Mouse (Mus musculus) 416B (cell line): ENCODE data around the gene Ttll11.

Source experiments
- DNase-seq: peaks from one replicate; pipeline ENCODE4 v3.0.0; 2011; ENCODE audit warnings: low read depth

The Ttll11 gene

DNA sequence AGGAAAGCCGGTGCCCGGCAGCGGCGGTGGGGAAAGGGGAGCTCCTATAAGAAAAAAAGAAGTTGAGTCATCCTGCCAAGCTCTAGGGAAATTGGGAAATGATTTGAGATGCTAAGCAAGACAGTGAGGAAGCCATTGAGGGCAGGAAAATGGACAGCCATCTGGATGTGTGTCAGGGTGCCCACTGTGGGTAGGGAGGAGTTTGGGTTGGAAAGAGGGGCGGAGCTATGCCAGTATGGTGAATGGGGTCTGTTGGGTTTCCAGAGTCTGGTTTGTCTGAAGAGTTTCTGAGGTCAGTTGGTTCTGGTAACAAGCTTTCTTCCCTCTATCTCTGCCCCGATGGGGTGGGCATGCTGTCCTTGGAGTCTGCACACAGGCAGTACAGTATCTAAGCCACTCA lies 256.4 kb downstream of the Ttll11 start:
- DNase-seq: no peak

DNA sequence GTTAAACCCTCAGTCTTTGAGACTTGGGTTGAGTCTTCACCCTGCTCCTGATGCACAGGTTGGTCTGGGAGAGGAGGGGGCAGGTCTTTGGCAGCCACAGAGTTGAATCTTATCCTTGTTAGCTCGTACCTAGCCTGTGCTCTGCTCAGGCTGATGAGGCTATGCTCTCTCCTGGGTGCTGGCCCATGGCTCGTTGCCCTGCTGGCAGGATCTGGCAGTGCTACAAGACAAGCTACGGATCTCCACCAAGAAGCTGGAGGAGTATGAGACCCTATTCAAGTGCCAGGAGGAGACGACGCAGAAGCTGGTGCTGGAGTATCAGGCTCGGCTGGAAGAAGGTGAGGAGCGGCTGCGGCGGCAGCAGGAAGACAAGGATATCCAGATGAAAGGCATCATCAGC lies 256.9 kb downstream of the Ttll11 start:
- no peak for DNase-seq

DNA sequence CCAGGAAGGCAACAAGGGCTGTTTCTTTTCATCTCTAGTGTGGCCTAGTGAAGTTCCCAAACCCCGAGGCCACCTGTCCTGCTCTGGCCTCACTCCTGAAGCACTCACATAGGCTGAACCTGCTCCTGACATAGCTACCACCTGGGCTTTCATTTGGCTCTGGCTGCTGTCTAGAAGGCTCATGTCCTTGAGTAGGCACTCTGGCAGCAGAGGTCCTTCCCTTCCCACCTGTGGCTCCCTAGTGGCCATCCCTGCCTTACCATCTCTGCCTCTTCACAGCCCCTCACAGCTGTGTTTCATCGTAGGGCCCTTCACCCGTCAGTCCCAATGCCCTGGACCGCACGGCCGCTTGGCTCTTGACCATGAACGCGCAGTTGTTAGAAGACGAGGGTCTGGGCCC lies 258.8 kb downstream of the Ttll11 start:
- DNase-seq: no peak

DNA sequence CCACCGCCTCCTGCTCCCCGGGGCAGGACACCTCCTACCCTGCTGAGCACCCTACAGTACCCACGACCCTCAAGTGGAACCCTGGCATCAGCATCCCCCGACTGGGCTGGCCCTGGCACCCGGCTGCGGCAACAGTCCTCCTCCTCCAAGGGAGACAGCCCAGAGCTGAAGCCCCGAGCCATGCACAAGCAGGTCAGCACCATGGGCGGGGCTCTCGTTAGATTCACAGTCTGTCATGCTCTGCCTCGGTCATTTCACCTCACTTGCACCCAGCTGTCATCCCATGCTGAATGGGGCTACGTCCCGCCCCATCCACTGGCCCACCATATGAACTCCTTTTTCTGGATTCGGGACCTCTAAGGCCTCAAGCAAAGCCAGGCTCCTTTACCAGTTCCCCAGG lies 259.2 kb downstream of the Ttll11 start:
- DNase-seq: no peak

DNA sequence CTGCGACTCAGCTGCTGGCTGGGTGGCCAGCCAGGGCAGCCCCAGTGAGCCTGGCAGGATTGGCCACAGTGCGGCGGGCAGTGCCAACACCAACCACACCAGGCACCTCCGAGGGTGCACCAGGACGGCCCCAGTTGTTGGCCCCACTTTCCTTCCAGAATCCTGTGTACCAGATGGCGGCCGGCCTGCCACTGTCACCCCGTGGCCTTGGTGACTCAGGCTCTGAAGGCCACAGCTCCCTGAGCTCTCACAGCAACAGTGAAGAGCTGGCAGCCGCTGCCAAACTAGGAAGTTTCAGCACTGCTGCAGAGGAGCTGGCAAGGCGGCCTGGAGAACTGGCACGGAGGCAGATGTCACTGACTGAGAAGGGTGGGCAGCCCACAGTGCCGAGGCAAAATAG lies 259.6 kb downstream of the Ttll11 start:
- DNase-seq: no peak

DNA sequence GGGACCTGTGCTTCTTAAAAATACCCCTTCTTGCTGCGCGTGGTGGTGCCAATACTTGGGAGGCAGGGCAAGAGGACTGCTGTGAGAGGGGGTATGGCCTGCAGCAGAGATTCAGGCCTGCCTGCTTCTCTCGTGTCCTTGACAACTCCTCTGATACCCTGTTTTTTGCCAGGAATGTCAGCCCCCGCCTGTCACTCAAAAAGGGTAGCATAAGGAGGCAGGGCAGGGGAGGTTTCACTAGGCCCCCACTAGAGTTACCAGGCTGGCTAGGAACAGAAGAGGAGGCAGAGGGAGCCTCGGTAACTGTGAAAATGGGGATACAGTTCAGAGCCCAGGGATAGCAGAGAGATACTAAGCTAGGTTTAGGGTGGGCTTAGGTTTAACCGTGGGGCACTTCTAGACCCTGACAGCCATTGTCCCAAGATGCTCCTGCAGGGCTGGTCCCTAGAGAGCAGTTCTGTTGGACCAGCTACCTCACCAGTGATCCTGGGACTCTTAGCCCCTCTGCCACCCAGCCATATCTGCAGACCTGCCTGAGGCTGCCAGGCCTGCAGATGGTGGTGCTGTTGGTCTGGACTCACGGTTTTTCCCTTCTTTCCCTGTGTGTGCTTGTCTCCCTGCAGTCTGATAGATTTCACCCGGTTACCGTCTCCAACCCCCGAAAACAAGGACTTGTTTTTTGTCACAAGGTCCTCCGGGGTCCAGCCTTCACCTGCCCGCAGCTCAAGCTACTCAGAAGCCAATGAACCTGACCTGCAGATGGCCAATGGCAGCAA lies 260.3 kb downstream of the Ttll11 start:
- no peak for DNase-seq

DNA sequence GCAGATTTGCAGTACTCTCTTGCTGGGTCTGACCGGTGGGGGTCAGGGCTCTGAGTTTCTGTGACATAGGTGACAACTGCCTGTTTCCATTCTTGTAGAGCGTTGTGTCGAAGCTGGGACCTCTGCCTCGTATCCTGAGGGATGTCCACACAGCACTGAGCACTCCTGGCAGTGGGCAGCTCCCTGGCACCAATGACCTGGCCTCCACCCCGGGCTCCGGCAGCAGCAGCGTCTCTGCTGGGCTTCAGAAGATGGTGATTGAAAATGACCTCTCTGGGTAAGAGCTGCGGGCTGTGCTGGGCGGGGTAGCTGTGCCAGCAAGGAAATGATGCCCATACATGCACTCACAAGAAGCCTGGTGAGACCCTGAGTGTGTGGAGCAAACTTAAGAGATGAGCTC lies 261.1 kb downstream of the Ttll11 start:
- no peak for DNase-seq

DNA sequence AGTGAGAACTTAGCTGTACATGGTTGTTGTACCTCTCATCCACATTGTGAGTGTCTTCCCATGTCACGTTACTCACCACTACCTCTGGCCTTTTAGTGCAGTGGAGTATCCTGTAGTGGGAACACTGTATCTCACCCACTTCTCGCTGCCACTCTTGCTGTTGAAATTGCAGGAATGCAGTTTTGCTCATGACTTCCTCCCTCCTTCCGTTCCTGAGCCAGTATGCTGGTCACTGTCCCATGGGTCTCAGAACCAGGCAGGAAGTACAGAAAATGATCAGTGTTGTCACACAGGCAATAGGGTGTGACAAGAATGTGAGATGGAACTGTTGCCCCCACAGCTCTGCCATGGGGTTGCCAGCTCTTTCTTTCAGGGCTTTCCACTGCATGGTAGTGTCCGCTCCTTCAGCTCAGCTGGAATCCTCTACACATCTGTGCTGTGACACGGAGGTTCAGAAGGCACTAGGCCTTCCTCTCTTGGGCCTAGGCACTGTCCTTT lies 261.7 kb downstream of the Ttll11 start:
- DNase-seq: no peak

DNA sequence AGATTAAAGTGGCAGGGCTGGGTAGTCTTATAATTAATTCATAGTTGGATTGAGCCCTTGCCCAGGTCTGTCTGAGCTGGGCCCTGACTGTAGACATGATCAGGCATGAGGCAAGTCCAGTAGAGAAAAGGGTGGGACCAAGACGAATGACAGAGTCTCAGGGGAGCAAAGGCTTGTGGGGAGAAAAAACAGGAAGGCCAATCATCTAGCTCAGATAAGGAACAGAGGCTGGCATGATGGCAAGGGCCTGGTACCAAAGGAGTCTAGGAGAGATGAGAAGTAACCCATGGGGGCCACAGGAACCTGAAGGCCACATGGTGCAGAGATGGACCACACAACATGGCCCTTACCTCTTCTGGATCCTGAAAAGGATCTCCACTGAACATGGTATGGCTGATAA lies 263.5 kb downstream of the Ttll11 start:
- no peak for DNase-seq

DNA sequence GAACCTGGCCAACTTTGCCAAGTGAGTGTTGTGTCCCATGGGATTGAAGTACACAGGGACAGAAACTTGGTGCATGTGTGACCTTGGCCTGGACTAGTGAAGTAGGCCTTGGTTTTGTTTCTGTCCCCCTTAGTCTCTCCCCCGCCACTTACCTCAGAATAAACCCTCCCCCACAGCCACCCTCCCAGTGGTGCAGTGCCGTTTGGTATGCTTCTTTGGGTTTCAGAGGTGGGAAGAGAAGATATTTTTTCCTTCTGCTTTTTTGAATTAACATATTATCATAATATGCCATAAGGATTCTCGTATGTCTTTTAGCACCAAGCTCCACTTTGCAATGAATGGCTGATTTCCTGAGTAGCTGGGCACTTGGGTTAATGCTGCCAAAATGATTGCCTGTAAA lies 264.2 kb downstream of the Ttll11 start:
- no peak for DNase-seq

DNA sequence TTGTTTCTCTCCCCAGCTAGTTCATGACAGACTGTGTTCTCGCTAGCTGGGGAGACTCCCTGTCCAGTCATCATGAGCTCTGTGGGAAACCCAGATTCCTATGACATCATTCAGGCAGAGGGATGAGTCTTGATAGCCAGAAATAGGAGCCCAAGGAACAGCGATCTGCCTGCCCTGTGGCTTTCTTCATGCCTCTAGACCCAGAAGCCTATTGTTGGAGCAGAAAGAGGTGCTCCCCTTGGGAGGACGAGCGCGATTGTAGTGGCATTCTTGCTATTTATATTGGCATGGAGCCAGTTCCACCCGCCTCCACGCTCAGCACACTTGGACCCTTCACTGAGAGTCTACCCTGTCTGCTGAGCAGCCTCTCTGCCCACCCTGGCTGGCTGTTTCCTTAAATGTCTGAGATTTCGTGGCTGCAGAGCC lies 265.0 kb downstream of the Ttll11 start:
- no peak for DNase-seq

DNA sequence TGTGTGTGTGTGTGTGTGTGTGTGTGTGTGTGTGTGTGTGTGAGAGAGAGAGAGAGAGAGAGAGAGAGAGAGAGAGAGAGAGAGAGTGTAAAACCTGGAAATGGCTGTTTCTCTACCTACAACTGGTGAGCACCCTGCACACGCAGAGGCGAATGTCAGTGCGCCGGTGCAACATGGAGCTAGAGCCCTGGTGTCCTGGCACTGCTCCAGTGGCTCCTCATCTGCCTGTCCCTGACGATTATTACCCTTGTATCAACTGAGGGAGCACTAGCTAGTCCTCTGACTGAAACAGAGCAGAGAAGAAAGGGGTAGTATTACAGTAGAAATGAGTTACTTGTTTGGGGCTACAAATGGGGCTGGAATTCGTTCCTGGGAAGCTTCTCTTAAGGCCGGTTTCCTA lies 266.3 kb downstream of the Ttll11 start:
- DNase-seq: no peak

DNA sequence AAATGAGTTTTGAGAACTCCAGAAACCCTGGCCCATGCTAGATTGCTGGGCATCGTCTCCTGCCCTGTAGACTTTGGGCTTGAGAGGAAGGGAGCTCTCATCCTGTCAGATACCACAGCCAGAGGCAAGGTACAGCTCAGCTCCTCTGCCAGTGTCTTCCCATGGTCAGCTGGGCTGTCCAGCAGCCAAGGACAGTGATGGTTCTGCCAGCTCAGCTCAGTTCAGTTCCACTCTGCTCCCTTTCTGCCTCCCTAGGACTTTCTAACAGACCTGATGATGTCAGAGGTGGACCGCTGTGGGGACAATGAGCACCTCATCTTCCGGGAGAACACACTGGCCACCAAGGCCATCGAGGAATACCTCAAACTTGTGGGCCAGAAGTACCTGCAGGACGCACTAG lies 267.1 kb downstream of the Ttll11 start:
- no peak for DNase-seq

DNA sequence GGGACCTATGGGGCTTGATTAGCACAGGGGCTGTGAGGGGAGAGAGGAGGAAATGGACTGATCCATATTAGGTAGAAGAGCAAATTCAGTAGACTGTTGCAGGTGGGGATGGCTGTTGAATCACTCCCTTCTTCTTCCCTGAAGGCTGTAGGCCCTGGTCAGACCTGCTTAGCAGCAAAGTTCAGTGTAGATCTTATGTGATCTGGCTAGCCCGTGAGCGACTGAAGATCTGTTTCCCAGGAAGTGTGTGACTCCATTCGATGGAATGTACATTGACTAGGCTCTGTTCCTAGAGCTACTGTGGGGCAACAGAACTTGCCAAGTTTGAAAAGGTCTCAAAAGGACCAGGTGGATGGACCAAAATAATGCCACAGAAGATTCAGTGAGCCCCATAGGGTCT lies 276.5 kb downstream of the Ttll11 start:
- DNase-seq: no peak

DNA sequence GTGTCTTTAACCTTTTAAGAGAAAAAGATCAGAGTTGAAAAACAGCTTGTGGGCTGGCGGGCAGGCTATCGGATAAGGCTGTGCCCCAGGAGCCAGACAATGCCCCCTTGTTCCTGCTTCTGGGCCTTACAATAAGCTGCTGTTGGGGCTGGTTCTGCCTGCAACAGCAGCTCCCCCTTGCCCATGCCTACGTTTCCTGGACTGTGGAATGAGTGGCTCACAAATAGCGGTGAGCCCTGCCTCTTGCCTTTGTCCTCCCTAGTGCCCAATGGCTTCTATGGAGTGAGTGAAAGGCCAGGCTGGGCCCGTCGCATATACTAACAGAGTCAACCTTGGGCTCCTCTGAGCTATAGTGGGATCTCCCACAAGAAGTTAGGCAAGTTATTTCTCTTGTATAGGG lies 277.1 kb downstream of the Ttll11 start:
- no peak for DNase-seq

DNA sequence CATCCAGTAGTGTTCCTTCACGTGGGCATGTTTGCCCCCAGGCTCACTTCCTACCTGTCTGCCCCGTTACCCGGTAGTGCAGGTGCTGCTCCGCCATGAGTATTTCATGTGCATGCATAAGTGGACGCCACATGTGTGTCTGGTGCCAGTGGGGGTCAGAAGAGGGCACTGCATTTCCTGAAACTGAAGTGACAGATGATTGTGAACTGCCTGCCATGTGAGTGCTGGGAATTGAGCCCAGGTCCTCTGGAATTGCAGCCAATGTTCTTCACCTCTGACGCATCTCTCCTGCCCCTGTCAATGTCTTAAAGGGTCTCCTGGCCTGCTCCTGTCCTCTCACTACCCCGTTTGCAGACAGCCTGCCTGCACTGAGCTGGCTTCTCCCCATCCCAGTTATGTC lies 277.7 kb downstream of the Ttll11 start:
- DNase-seq: no peak
